9 mouse cellular contexts compared by ENCODE assay signal in the genomic region with DNA sequence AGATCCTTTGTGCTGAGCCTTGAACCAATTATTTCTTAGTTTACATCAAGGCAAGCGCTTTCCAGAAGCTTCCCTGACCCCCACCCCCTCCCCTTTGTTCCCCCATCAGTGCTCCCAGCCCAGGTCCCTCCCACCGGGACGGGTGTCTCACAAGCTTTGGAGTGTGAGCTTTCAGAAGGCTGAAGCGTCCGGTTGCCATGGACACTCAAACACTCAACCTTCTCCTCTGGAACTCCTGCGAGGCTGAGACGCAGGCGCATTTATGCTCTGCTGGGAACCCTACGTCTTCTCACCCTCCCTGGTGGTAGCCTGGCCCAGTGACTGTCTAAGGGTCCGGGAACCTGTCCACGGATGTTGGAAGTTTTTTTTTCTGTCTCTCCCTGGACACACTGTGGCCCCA. TPM values are rescaled to one million over a fixed set of nuclear protein-coding genes. Genes with fewer than 3 reads are reported as not detected.
DNase-seq lines count a peak whose midpoint lies in the region; ATAC-seq lines count a peak whose summit lies in the region.
"Had no signal": no experiment of that assay in that cellular context is flagged by ENCODE, and none has a peak within 500 bp of the region (broad histone marks: within the 10 kb centered on the region; RNA-seq: fewer than 3 reads in every experiment).

Gene 4430402I18Rik, minus strand, starts transcription at position 149 of the 400 bp plus-strand sequence.

- peak within 1 kb of the TSS; percentile 33; the same call in 1 of the 2 replicates for H3K4me2 ChIP-seq in forebrain, embryonic 11.5 days (ENCODE audit: low read depth, low read length, severe bottlenecking)
- H3K4me2 ChIP-seq in hindbrain, embryonic 13.5 days = peak within 1 kb of the TSS; percentile 29
- peak within 1 kb of the TSS; percentile 30 for H3K4me2 ChIP-seq in midbrain, embryonic 14.5 days (ENCODE audit: low read length)
- H3K4me2 ChIP-seq: liver, embryonic 15.5 days had no signal

- peak; percentile 55; the same call in 1 of the 2 replicates for ATAC-seq in forebrain, embryonic 11.5 days (replicated peaks; ENCODE audit: low FRiP score)
- no peak for ATAC-seq in hindbrain, embryonic 13.5 days (ENCODE audit: low FRiP score)
- no peak for ATAC-seq in midbrain, embryonic 14.5 days (ENCODE audit: low FRiP score, low TSS enrichment)
- no peak for ATAC-seq in monocyte, adult 5-6 weeks (replicated peaks; ENCODE audit: insufficient number of reproducible peaks, low FRiP score, low TSS enrichment, poor library complexity, severe bottlenecking)

- H3K4me1 ChIP-seq in forebrain, embryonic 11.5 days (replicated peaks; ENCODE audit: control insufficient read depth, insufficient read depth, low read length) = peaks cover 9% of the 10 kb centered on the region
- H3K4me1 ChIP-seq in hindbrain, embryonic 13.5 days (replicated peaks) = peaks cover 33% of the 10 kb centered on the region
- H3K4me1 ChIP-seq in midbrain, embryonic 14.5 days (ENCODE audit: control insufficient read depth, insufficient read depth, low read length) = peaks cover 16% of the 10 kb centered on the region

- 5% methylated on average over 11 of the region's 11 CpGs for WGBS in forebrain, embryonic 11.5 days
- WGBS in hindbrain, embryonic 13.5 days = 6% methylated on average over 11 of the region's 11 CpGs
- WGBS in midbrain, embryonic 14.5 days = 5% methylated on average over 11 of the region's 11 CpGs

- H3K36me3 ChIP-seq in forebrain, embryonic 11.5 days (ENCODE audit: control insufficient read depth, insufficient read depth, low read length) = no peaks in the 10 kb centered on the region
- no peaks in the 10 kb centered on the region for H3K36me3 ChIP-seq in hindbrain, embryonic 13.5 days
- no peaks in the 10 kb centered on the region for H3K36me3 ChIP-seq in midbrain, embryonic 14.5 days (ENCODE audit: control insufficient read depth, insufficient read depth, low read length)
- H3K36me3 ChIP-seq: liver, embryonic 15.5 days had no signal

- no peak within 1 kb of the TSS for H3K27ac ChIP-seq in forebrain, embryonic 11.5 days (ENCODE audit: low read depth, low read length)
- H3K27ac ChIP-seq in hindbrain, embryonic 13.5 days = no peak within 1 kb of the TSS
- no peak within 1 kb of the TSS for H3K27ac ChIP-seq in midbrain, embryonic 14.5 days (replicated peaks; ENCODE audit: low read depth, low read length)
- H3K27ac ChIP-seq: liver, embryonic 15.5 days had no signal

- H3K4me3 ChIP-seq in forebrain, embryonic 11.5 days (ENCODE audit: low read depth, low read length) = no peak within 1 kb of the TSS
- H3K4me3 ChIP-seq in hindbrain, embryonic 13.5 days = no peak within 1 kb of the TSS
- no peak within 1 kb of the TSS for H3K4me3 ChIP-seq in midbrain, embryonic 14.5 days (replicated peaks; ENCODE audit: low read depth, low read length)
- H3K4me3 ChIP-seq: liver, embryonic 15.5 days had no signal

- H3K27me3 ChIP-seq in forebrain, embryonic 11.5 days (ENCODE audit: control insufficient read depth, insufficient read depth, low read length) = peaks cover 4% of the 10 kb centered on the region; the same call in 1 of the 2 replicates
- H3K27me3 ChIP-seq in hindbrain, embryonic 13.5 days = no peaks in the 10 kb centered on the region
- no peaks in the 10 kb centered on the region for H3K27me3 ChIP-seq in midbrain, embryonic 14.5 days (ENCODE audit: control insufficient read depth, insufficient read depth, low read length)

- intact Hi-C loops in gastrocnemius, postnatal 36 days (cut with DNase I) = no loop called here

- H3K9me3 ChIP-seq in forebrain, embryonic 11.5 days (ENCODE audit: control insufficient read depth, low read length) = no peaks in the 10 kb centered on the region
- no peaks in the 10 kb centered on the region for H3K9me3 ChIP-seq in hindbrain, embryonic 13.5 days
- H3K9me3 ChIP-seq in midbrain, embryonic 14.5 days (ENCODE audit: control insufficient read depth, low read length) = no peaks in the 10 kb centered on the region
- H3K9me3 ChIP-seq: liver, embryonic 15.5 days had no signal

- no peak within 1 kb of the TSS for H3K9ac ChIP-seq in forebrain, embryonic 11.5 days (ENCODE audit: low read length)
- H3K9ac ChIP-seq in hindbrain, embryonic 13.5 days = 0 out of 2 replicates have a peak within 1 kb of the TSS, but pooled peaks have one; percentile 26
- no peak within 1 kb of the TSS for H3K9ac ChIP-seq in midbrain, embryonic 14.5 days (replicated peaks; ENCODE audit: low read length)
- H3K9ac ChIP-seq: liver, embryonic 15.5 days had no signal

- peak; percentile 15 for DNase-seq in adrenal gland, postnatal 25 days
- DNase-seq in adrenal gland, postnatal 4 days (ENCODE audit: low spot score in 2 of 2) = no peak
- DNase-seq in forebrain, embryonic 11.5 days (ENCODE audit: low spot score) = peak; percentile 70
- peak; percentile 68 for DNase-seq in midbrain, embryonic 14.5 days
- DNase-seq in gastrocnemius, postnatal 36 days = no peak
- DNase-seq in thymus, adult 18-20 months = no peak

RNA-seq across cellular contexts. Expression of gene 4430402I18Rik, which starts in this region (rescaled TPM):
- total RNA-seq in adrenal gland, postnatal 25 days (2021) = 3.6 and 4.2 TPM in 2 replicates
- total RNA-seq in adrenal gland, postnatal 4 days (2021) = 1 to 10 TPM; 6.3 to 6.4 TPM
- polyA plus RNA-seq in forebrain, embryonic 11.5 days (2014; fragmentation: Nextera tagmentation; extraction: Ambion mirVana) = 0.19 and 1.2 TPM in 2 replicates
- 0.65 and 0.89 TPM in 2 replicates for polyA plus RNA-seq in hindbrain, embryonic 13.5 days (2015; fragmentation: Nextera tagmentation; extraction: Ambion mirVana)
- 0.85 and 0.96 TPM in 2 replicates for polyA plus RNA-seq in midbrain, embryonic 14.5 days (2014; fragmentation: Nextera tagmentation; extraction: Ambion mirVana)
- total RNA-seq in gastrocnemius, postnatal 36 days (2021) = under 1 TPM; 0.54 to 0.87 TPM
- total RNA-seq in monocyte, adult 5-6 weeks (2017) = 1.2 to 4.4 TPM (median 1.6 TPM) in 3 replicates

Comparison
In these comparisons a context has a peak if more than half of its experiments do, and no peak if none do; other contexts are left out.
1. DNase-seq: peak in adrenal gland, postnatal 25 days (single experiment) and forebrain, embryonic 11.5 days (single experiment); none in adrenal gland, postnatal 4 days (0 of 2), gastrocnemius, postnatal 36 days (0 of 2) and thymus, adult 18-20 months (0 of 2).
2. Peak in DNase-seq and H3K4me2 ChIP-seq in midbrain, embryonic 14.5 days; RNA of the gene not detected or under 1 TPM.
3. Peak in every context shown above with its lines, with median percentiles within 50 percentile points of each other: H3K4me2 ChIP-seq.